Mouse (Mus musculus): ENCODE data around the gene Dnaaf2. TPM values are rescaled to one million over a fixed set of nuclear protein-coding genes. Genes with fewer than 3 reads are reported as not detected.
"Not testable (repeated sequence)": the region's sequence is repeated elsewhere in the genome, so short reads cannot be mapped to it uniquely, and the experiment has no call there.

Gene Dnaaf2
- total RNA-seq, 2 experiments from 2014 or later = 1.9 to 2.8 TPM

DNA sequence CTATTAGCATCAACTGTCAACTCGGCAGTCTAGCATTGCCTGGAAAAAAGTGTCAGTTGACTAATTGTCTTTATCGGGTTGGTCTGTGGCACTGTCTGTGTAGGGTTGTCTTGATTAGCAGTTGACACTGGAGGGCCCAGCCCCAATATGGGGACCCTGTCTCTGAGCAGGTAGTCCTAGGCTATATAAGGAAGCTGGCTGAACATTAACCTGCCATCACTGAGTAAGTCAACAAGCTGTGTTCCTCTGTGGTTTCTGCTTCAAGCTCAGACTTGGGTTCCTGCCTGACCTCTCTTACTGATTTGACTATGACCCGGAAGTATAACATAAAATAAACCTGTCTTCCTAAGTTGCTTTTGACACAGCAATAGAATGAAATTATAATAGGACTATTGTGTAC lies 22.3 kb downstream of the Dnaaf2 start:
- DNase-seq (ENCODE audit: extremely low spot score in 1 of 2, low spot score in 2 of 2) = no peak
- intact Hi-C loops (cut with DNase I) = no loop called here

DNA sequence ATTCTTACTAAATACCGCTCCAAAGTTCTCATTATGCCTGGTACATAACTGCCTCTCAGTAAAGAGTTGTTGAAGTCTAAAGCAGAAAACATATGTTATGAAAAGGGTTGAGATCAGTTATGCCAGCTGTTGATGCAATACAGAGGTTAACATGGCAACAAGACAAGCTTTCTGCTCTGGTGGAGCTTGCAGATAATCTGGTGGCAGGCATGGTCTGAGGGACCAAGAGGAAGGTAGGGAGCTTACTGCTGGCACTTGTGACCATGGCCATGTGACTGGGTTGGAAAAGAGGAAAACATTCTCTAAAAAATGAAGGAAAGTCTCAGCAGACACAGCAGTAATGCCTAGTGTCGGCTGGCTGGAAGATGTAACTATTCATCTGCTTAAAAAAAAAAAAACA lies 26.9 kb downstream of the Dnaaf2 start:
- no peak for DNase-seq (ENCODE audit: extremely low spot score in 1 of 2, low spot score in 2 of 2)
- intact Hi-C loops (cut with DNase I) = no loop called here

DNA sequence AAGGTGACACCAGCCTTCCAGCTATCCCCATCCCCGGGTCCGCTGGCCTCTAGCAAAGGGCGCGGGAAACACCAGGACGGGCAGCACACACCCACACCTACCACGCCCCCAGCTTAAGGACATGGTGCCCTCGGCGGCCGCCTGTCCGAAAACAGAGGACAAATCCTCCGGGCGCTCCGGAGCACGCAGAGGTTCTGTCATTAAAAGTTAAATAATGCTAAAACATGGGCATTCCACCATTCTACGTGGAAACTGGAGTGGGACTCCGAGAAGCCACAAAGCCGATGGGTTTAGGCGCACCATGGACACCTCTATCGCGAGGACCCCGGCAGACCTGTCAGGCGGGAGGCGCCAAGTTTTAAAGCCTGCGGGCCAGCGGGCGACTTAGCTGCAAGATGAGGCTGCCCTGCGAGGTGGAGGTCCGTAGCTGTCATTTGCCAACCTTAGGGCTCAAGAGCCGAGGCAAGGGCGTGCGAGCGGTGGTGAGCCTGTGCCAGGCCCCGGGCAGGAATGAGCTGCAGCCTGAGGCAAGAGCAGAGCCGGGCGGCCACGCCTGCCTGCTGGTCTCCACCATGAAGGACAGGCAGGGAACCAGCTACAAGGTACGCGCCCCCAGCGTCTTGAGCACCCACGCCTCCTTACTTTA lies 29.6 kb downstream of the Dnaaf2 start, which contains the start of gene Lrr1:
Lrr1 (plus strand) TSS at position 354 of the 646 bp plus-strand sequence.
- peak; percentile 70 to 85 for DNase-seq (ENCODE audit: extremely low spot score in 1 of 2, low spot score in 2 of 2)

DNA sequence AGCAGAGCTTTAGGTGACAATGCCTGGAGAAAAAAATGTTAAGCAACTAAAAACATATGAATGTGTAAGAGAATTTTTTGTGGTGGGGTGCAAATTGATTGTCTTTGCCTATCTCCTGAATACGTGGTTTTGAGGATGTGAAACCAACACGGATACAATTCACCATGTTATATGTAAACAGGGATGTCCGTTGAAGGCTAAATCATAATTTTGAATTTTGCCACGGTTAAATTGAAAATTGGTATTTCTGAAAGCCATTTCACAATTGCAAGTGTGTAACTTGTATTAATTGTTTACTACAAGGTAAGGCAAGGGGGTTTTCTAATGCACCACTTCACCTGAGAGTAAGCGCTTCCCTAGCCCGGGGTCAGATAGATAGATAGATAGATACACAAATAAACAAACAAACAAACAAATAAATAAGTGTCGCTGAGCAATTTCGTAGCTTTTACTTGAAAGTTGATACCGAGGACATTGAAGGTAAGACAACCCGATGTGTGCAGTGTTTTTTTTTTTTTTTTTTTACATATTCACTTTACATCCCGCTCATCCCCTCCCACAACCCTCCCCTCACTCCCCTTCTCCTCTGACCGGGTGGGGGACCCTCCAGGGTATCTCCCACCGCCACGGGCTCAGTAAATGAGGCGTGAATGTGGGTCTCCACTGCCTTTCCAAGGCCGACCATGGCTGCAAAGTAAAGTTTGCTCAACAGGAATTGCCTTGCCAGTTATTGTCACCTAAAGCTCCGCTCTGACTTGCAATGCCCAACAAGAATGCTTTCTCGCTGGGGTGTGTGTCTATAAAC lies 30.4 kb downstream of the Dnaaf2 start:
- intact Hi-C loops (cut with DNase I) = no loop called here

More for the DNA sequence above, 29.6 kb downstream of the Dnaaf2 start, which contains the start of gene Lrr1:
- intact Hi-C loops (cut with DNase I) = no loop called here

DNA sequence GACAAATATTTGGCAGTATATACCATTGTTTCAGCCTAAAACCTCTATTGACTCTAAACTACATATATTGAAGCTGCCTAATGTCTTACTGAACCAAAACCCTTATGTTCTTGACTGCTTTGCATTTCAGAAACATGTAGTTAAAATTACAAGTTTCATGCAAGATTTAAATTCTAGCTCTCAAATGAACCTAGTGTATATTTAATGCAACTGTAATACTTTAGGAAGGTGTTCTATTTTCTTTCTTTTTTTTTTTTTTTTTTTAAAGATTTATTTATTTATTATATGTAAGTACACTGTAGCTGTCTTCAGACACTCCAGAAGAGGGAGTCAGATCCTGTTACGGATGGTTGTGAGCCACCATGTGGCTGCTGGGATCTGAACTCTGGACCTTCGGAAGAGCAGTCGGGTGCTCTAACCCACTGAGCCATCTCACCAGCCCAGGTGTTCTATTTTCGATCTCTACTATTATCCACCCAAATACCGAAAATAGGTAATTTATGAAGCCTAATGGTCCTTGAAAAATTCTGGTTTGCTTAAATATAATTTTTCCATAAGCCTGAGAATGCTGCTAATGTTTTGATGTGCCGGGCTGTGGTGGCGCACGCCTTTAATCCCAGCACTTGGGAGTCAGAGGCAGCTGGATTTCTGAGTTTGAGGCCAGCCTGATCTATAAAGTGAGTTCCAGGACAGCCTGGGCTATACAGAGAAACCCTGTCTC lies 31.2 kb downstream of the Dnaaf2 start:
- intact Hi-C loops (cut with DNase I) = not testable (repeated sequence)

More for the DNA sequence above, 30.4 kb downstream of the Dnaaf2 start:
- no peak for DNase-seq (ENCODE audit: extremely low spot score in 1 of 2, low spot score in 2 of 2)

DNA sequence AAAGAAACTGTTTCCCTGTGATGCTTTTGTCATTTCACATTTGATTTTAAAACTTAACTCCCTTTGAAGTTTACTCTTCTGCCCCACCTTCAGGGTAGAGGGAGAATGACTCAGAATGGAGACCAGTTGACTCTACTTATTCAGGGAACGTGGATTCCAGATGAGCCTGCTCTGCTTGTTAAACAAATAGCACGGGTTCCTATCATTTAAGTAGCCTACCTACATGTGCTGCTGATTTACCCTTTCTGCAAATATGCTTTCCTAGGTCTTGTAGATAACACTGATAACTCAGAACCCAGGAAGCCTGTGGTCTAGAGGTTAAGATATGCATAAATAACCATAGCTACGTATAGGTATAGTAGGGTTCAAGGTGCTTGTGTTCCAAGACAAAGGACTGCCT lies 33.3 kb downstream of the Dnaaf2 start:
- intact Hi-C loops (cut with DNase I) = no loop called here
- no peak for DNase-seq (ENCODE audit: extremely low spot score in 1 of 2, low spot score in 2 of 2)

More for the DNA sequence above, 31.2 kb downstream of the Dnaaf2 start:
- not testable (repeated sequence) for DNase-seq (ENCODE audit: extremely low spot score in 1 of 2, low spot score in 2 of 2)

DNA sequence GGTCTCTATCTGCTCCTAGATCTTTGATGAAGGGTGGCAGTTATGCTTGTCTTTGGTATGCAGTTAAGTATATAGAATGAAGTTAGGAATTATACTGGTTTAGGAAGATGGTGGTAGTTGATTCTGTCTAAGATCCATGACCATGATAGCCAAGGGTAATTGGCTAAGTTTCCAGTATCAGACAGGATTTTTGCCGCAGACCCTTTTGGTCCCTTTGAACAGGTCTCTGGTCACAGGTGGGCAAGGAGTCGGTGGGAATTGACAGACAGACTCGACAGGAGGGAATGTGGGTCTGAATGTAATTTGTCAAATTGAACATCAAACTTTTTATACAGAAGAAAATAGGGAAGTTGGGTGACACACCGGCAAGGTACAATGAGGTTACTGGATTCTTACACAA lies 34.6 kb downstream of the Dnaaf2 start:
- intact Hi-C loops (cut with DNase I) = not testable (repeated sequence)

DNA sequence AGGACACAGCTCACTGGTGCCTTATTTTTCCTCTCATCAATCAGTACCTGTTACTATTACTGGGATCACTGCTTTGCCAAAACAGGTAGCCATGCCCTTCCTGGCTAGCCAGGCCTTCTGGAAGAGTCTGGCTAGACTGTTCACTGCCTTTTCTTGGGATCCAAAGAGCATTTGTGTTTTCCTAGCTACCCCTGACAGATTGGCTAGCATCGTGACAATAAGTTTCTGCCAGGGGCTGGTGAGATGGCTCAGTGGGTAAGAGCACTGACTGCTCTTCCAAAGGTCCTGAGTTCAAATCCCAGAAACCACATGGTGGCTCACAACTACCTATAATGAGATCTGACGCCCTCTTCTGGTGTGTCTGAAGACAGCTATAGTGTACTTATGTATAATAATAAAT lies 37.6 kb downstream of the Dnaaf2 start:
- DNase-seq (ENCODE audit: extremely low spot score in 1 of 2, low spot score in 2 of 2); intact Hi-C loops (cut with DNase I): not testable (repeated sequence)

More for the DNA sequence above, 34.6 kb downstream of the Dnaaf2 start:
- DNase-seq (ENCODE audit: extremely low spot score in 1 of 2, low spot score in 2 of 2) = not testable (repeated sequence)

DNA sequence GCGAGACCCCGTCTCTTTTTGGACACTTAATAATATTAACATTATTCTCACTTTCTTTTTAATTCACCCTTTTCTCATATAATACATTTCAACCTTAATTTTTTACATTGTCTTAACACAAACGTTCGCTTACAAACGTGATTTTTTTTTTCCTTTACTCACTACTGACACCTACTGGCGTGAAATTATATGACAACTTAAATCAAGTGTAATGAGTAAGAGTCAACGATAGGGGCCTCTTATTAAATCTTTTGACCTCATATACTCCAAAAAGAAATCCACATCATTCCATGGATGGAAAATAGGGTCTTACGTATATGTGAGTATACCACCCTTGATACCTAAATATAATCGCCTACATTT lies 38.7 kb downstream of the Dnaaf2 start:
- DNase-seq (ENCODE audit: extremely low spot score in 1 of 2, low spot score in 2 of 2) = peak in 1 of 2 experiments; percentile 49
- intact Hi-C loops (cut with DNase I) = no loop called here

DNA sequence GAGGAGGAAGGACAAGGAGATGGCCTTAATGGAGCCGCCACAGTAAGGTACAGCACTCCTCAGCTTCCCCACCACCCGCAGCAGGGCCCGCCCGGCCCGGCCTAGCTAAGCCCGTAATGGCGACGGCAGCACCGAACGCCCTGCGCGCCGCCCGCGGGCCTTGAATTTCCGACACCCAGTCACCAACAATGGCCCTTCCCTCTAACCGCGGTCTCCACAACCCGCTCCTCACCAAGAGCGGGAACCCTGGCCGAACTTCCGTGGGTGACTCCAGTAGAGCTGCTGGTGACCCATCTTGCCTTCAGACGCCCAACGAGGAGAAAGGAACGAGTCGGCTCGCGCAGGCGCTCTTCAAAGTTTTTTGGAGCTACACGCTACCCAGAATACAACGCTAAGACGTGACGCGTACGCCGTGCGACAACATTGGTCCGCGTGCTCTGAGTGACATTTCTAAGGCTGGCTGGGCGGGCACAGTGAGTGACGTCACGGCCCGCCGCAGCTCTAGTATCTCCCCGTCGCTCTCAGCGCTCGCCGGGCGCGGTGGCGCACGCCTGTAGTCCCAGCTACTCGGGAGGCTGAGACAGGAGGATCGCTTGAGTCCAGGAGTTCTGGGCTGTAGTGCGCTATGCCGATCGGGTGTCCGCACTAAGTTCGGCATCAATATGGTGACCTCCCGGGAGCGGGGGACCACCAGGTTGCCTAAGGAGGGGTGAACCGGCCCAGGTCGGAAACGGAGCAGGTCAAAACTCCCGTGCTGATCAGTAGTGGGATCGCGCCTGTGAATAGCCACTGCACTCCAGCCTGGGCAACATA lies 39.3 kb downstream of the Dnaaf2 start, which contains the start of gene Rps29:
Rps29 (minus strand) TSS at position 422 of the 813 bp plus-strand sequence.
- intact Hi-C loops (cut with DNase I) = not testable (repeated sequence)
- DNase-seq (ENCODE audit: extremely low spot score in 1 of 2, low spot score in 2 of 2) = peak; percentile 97

DNA sequence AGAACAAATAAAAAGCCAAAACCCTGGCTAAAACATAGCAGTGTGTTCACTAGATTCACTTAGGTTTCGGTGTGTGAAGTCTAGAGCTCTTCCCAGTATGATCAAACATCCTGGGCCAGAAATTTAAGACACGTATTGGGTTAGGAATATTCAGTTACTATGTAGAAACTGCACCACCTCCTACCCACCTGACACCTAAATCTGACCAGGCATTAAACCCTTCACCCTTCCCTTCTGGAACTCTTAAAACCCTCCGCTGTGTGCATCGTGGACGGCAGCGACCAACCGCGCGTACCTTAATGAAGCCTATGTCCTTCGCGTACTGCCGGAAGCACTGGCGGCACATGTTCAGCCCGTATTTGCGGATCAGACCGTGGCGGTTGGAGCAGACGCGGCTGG lies 39.9 kb downstream of the Dnaaf2 start:
- intact Hi-C loops (cut with DNase I) = no loop called here
- no peak for DNase-seq (ENCODE audit: extremely low spot score in 1 of 2, low spot score in 2 of 2)

DNA sequence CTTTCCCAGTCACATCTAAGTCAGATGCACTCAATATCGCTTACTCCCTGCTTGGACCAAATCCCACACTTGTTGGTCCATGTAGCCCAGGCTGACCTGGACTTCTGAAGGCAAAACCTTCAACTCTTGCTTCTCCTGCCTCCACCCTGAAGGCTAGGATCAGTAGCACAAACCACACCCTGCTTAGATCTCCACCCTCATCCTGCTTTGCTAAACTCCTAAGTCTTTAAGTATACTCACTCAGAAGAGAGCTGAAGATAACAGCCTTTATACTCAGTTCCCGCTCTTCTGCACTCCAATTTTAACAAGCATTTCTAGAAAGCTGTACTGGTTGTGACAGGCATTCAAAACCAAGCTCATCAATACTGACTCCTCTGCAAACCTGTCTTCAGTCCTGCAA lies 41.1 kb downstream of the Dnaaf2 start:
- DNase-seq (ENCODE audit: extremely low spot score in 1 of 2, low spot score in 2 of 2) = no peak
- intact Hi-C loops (cut with DNase I) = no loop called here

DNA sequence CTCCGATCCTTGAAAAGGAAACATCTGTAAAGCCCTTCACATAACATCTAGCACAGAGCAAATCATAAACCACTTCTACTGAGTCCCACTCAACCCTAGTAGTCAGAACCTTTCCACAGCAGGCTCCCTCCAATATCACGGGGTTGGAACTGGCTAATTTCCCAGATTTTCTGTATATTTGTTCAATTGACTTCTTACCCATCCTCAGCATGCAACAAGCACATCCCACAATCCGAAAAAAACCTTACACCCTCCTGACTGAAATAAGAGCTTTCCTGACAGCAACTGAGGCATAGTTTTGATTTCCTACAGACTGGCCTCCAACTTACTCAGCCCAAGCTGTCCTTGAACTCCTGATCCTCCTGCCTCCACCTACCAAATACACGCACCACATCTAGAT lies 41.8 kb downstream of the Dnaaf2 start:
- DNase-seq (ENCODE audit: extremely low spot score in 1 of 2, low spot score in 2 of 2) = no peak
- intact Hi-C loops (cut with DNase I) = no loop called here

DNA sequence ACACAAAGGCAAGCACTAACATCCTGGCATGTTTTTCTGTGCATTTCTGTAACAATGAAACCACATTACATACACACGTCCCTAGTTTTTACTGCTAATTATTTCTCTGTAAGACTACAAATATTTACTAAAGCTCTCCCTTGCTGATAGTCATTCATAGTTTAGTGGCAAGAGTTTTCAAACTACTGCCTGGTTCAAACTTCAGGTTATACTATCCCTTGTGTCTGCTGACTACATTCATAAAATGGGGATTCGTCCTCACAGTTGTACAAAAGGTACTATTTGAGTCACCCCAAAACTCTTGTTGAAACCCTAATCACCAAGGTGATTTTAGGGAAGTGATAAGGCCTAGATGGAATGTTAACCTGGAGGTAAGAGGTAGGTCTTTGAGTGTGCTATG lies 42.3 kb downstream of the Dnaaf2 start:
- intact Hi-C loops (cut with DNase I) = no loop called here
- no peak for DNase-seq (ENCODE audit: extremely low spot score in 1 of 2, low spot score in 2 of 2)

DNA sequence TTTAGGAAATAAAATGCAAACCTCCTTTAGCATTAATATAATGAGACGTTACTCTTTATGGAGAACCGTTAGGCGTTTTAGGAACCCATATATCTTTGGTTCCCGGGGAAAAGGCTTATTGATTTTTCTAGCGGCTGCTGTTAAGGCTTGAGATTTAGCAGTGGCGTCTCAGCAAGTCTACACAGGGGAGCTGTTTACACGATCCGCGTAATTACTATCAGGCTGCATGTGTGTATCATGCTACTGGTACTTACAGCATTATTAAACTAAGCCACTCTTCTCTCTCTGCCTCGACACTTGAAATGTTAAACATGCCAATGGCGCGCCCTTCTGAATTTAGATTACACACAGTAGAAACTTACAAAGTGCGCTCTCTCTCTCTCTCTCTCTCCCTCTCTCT lies 48.2 kb downstream of the Dnaaf2 start:
- intact Hi-C loops (cut with DNase I) = no loop called here
- DNase-seq (ENCODE audit: extremely low spot score in 1 of 2, low spot score in 2 of 2) = no peak

DNA sequence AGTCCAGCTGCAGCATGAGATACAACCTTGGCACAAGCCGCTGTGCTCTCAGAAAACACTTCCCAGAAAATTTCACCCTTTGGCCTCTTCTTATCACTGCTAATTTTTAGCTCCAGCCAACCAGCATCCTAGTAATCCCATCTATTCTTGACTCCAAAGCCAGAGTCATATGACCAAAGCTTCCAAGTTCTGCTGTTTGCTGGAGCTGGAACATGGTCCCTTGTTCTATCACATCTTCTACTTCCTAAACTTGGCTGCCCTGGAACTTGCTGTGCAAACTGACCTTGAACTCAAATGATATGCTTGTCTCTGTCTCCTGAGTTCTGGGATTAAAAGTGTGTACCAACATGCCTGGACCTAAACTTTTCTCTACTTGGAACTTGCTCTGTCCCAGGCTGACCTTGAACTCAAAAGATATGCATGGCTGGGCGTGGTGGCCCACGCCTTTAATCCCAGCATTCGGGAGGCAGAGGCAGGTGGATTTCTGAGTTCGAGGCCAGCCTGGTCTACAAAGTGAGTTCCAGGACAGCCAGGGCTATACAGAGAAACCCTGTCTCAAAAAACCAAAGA lies 51.0 kb downstream of the Dnaaf2 start:
- DNase-seq (ENCODE audit: extremely low spot score in 1 of 2, low spot score in 2 of 2) = no peak

DNA sequence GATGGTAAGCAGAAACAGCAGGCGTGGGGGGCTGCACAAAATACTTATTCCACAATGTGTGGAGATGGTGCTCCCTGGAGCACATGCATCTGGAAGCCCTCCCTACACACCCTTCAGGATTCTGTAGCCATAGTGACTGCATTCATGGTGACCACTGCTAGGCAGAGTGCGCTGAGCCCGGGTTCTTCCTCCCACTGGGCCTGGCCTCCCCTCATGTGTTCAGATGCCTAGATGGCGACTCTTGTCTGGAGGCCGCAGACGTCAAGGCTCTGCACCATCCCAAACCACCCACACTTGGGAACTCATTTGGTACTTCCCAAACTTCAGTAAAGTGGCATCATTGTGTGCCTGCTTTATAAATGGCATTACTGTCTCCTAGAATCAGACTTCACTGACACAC lies 54.8 kb downstream of the Dnaaf2 start:
- no peak for DNase-seq (ENCODE audit: extremely low spot score in 1 of 2, low spot score in 2 of 2)
- intact Hi-C loops (cut with DNase I) = no loop called here

More for the DNA sequence above, 51.0 kb downstream of the Dnaaf2 start:
- intact Hi-C loops (cut with DNase I) = no loop called here

DNA sequence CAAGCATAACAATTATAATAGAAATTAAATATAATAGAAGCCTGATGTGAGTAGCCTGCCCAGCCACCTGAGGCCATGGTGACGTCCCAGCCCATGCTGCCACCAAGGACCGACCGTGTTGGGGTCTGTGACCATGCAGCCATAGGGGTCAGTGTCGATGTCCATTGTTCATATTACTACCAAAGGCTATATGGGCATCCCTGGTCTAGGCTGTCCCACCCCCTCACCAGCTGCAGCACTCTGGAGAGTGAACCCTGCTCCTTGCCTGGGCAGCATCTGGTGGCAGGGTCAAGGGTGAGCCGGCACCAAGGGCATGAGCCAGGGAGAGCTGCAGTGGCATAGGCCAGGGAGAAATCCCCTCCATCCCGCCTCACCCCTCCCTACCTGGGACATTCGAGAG lies 58.4 kb downstream of the Dnaaf2 start:
- DNase-seq (ENCODE audit: extremely low spot score in 1 of 2, low spot score in 2 of 2) = no peak
- intact Hi-C loops (cut with DNase I) = no loop called here

Measured in left cerebral cortex, postnatal 10 days (tissue).